Mouse (Mus musculus) hindbrain, embryonic 11.5 days (tissue): ENCODE measurements around the gene Ankle2. TPM values are rescaled to one million over a fixed set of nuclear protein-coding genes. Genes with fewer than 3 reads are reported as not detected.

Source experiments
- ATAC-seq: fragments of 200-750 bp; cut with Nextera tagmentation; 2 replicates; pipeline ENCODE4 v1.8.0; 2017; ENCODE audit warnings: mild to moderate bottlenecking, moderate TSS enrichment, moderate library complexity; ENCODE audit not compliant: low FRiP score
- DNase-seq: peaks from one replicate; pipeline ENCODE4 v3.0.0-alpha.2; 2015; ENCODE audit warnings: low spot score
- H3K27ac ChIP-seq: fragments of 300-500 bp; sonication (generic); 2 replicates; pipeline ENCODE4 v1.5.1; 2014; ENCODE audit warnings: mild to moderate bottlenecking, low read depth, low read length
- H3K27me3 ChIP-seq: fragments of 300-500 bp; sonication (generic); 2 replicates; pipeline ENCODE4 v1.6.1; 2014; ENCODE audit warnings: mild to moderate bottlenecking, low read length, moderate library complexity, mixed read lengths; ENCODE audit not compliant: control insufficient read depth, insufficient read depth
- H3K36me3 ChIP-seq: fragments of 300-500 bp; sonication (generic); 2 replicates; pipeline ENCODE4 v1.6.1; 2014; ENCODE audit warnings: mild to moderate bottlenecking, low read length, moderate library complexity, mixed read lengths; ENCODE audit not compliant: control insufficient read depth, insufficient read depth
- H3K4me1 ChIP-seq: fragments of 300-500 bp; sonication (generic); replicated peaks from 2 replicates; pipeline ENCODE4 v1.6.1; 2014; ENCODE audit warnings: low read length, mixed read lengths; ENCODE audit not compliant: control insufficient read depth, insufficient read depth
- H3K4me2 ChIP-seq: fragments of 300-500 bp; sonication (generic); replicated peaks from 2 replicates; pipeline ENCODE4 v1.6.1; 2014; ENCODE audit warnings: mild to moderate bottlenecking, low read depth, low read length
- H3K4me3 ChIP-seq: fragments of 300-500 bp; sonication (generic); 2 replicates; pipeline ENCODE4 v1.5.1; 2014; ENCODE audit warnings: low read depth, low read length
- H3K9ac ChIP-seq: fragments of 300-500 bp; sonication (generic); 2 replicates; pipeline ENCODE4 v1.6.1; 2014; ENCODE audit warnings: low read depth, low read length
- H3K9me3 ChIP-seq: fragments of 300-500 bp; sonication (generic); 2 replicates; pipeline ENCODE4 v1.6.1; 2016; ENCODE audit warnings: low read length; ENCODE audit not compliant: control insufficient read depth
- WGBS: fragments of 180-500 bp; shearing (Covaris S2); extraction: QIAGEN DNeasy Blood & Tissue Kit; methylation state at CpG from one replicate; pipeline ENCODE4 v1.1.7; 2014; 5-methylcytosine and 5-hydroxymethylcytosine counted together
- polyA plus RNA-seq: library from polyadenylated mRNA; unstranded; fragments of >200 nt; fragmentation: Nextera tagmentation; extraction: Ambion mirVana; gene quantifications from 2 replicates; pipeline ENCODE4 v1.2.1, GENCODE M21; 2014

The Ankle2 gene
- polyA plus RNA-seq, 1 experiment from 2014 or later = 46.5 TPM

- H3K36me3 ChIP-seq = no peaks in the 10 kb centered on the region
- no peak overlapping the region for H3K9ac ChIP-seq
- H3K4me3 ChIP-seq = no peak overlapping the region
- no peaks in the 10 kb centered on the region for H3K4me1 ChIP-seq
- H3K27ac ChIP-seq = no peak overlapping the region
- ATAC-seq (no peak), DNase-seq (no peak)
- H3K27me3 ChIP-seq = no peaks in the 10 kb centered on the region
- no peak overlapping the region for H3K4me2 ChIP-seq
- no peaks in the 10 kb centered on the region for H3K9me3 ChIP-seq
- WGBS = 88% methylated on average over 3 of the region's 3 CpGs
Observed at GRCm38 (mm10) chr5:110225056-110225455, 5.7 kb upstream of the Ankle2 start.

DNA sequence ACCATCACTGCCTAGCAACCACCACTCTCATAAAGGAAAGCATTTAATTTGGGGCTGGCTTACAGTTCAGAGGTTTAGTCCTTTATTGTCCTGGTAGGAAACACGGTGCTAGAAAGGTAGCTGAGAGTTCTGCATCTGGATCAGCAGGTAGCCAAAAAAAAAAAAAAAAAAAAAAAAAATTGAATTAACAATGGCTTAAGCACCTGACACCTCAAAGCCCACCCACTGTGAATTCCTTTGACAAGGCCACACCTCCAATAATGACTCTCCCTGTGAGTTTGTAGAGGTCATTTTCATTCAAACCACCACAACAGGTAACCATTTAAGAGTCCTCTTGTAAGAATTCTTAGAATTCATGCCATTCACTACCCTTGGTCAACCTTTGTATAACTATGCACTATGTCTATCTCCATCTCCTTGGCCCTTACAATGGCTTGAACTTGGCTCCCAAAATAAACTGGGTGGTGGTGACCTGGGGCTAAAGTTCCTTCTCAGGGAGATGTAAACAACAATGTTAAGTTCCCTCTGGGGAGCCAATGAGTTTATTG is 3.4 kb upstream of the Ankle2 start:
- Histone ChIP-seq H3K9me3 (no peaks in the 10 kb centered on the region), H3K4me3 (no peak overlapping the region), H3K36me3 (no peaks in the 10 kb centered on the region), H3K9ac (no peak overlapping the region), H3K27ac (no peak overlapping the region), H3K4me2 (no peak overlapping the region), H3K27me3 (no peaks in the 10 kb centered on the region), H3K4me1 (no peaks in the 10 kb centered on the region)
- ATAC-seq = no peak
- WGBS = 26% methylated on average over 1 of the region's 1 CpGs
- no peak for DNase-seq

DNA sequence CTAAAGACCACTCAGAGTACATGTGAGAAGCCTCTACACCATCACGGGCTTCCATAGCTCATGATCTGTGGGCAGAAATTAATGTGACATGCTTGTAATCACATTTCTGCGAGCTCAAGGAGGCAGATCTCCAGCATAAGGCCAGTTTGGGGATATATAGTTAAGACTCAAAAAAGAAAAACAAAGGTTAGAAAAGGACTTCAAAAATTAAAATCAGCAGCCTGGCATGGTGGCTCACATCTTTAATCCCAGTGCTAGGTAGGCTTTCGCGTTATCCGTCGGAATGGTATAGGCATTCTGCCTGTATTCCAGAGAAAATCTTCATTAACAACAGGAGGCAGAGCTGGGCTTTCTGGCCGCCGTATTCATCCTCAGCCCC is 414 bp upstream of the Ankle2 start:
- no peaks in the 10 kb centered on the region for H3K9me3 ChIP-seq
- WGBS = 12% methylated on average over 8 of the region's 8 CpGs
- 0 out of 2 replicates have a peak overlapping the region, but pooled peaks have one; percentile 60 for H3K27ac ChIP-seq
- no peaks in the 10 kb centered on the region for H3K27me3 ChIP-seq
- H3K4me3 ChIP-seq = peak overlapping the region; percentile 95
- ATAC-seq (0 out of 2 replicates have a peak, but pooled peaks have one; percentile 3), DNase-seq (no peak)
- no peaks in the 10 kb centered on the region for H3K4me1 ChIP-seq
- peak overlapping the region; percentile 98 for H3K9ac ChIP-seq
- H3K4me2 ChIP-seq = peak overlapping the region; percentile 61
- 0 out of 2 replicates have a peak, but pooled peaks cover 3% of the 10 kb centered on the region for H3K36me3 ChIP-seq

- no peak for ATAC-seq
- peak overlapping the region; percentile 95 for H3K4me3 ChIP-seq
- no peaks in the 10 kb centered on the region for H3K27me3 ChIP-seq
- DNase-seq = peak; percentile 25
- no peak overlapping the region for H3K27ac ChIP-seq
- H3K4me1 ChIP-seq = no peaks in the 10 kb centered on the region
- 0 out of 2 replicates have a peak, but pooled peaks cover 7% of the 10 kb centered on the region for H3K36me3 ChIP-seq
- H3K9me3 ChIP-seq = no peaks in the 10 kb centered on the region
- H3K4me2 ChIP-seq = peak overlapping the region; percentile 61
- 49% methylated on average over 13 of the region's 13 CpGs for WGBS
- H3K9ac ChIP-seq = peak overlapping the region; percentile 98
Observed at GRCm38 (mm10) chr5:110231638-110232037, 834 bp downstream of the Ankle2 start.

- Histone ChIP-seq H3K27ac (no peak overlapping the region), H3K4me2 (no peak overlapping the region; the same call in 1 of the 2 replicates), H3K9ac (no peak overlapping the region), H3K4me1 (no peaks in the 10 kb centered on the region), H3K9me3 (no peaks in the 10 kb centered on the region), H3K36me3 (peaks cover 7% of the 10 kb centered on the region; the same call in 1 of the 2 replicates), H3K27me3 (no peaks in the 10 kb centered on the region), H3K4me3 (no peak overlapping the region)
- WGBS = 88% methylated on average over 6 of the region's 6 CpGs
- no peak for ATAC-seq
- DNase-seq = no peak
Observed at GRCm38 (mm10) chr5:110232346-110232745, 1.5 kb downstream of the Ankle2 start.

DNA sequence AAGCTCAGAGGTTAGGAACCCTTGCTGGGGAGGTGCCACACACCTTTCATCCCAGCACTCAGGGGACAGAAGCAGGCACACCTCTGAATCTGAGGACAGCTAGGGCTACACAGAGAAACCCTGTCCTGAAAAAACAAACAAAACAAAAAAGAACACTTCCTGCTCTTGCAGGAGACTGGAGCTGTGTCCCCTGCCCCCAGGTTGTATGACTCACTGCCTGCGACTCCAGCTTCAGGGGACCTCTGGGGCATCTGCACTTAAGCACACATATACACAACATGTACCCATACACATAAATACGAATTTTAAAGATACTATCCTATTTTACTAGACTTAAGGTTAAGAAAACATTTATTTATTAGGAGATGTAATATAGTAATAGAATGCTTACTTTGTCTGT is 13.3 kb downstream of the Ankle2 start:
- 84% methylated on average over 2 of the region's 2 CpGs for WGBS
- Histone ChIP-seq H3K27ac (no peak overlapping the region), H3K4me2 (no peak overlapping the region), H3K36me3 (peaks cover 11% of the 10 kb centered on the region), H3K4me3 (no peak overlapping the region), H3K4me1 (no peaks in the 10 kb centered on the region), H3K27me3 (no peaks in the 10 kb centered on the region), H3K9me3 (no peaks in the 10 kb centered on the region), H3K9ac (no peak overlapping the region)
- ATAC-seq (no peak), DNase-seq (no peak)

GRCm38 (mm10) chr5:110266941-110267340 is 36.1 kb downstream of the Ankle2 start:
- H3K9me3 ChIP-seq = no peaks in the 10 kb centered on the region
- H3K9ac ChIP-seq = no peak overlapping the region
- ATAC-seq = no peak
- no peak overlapping the region for H3K27ac ChIP-seq
- H3K4me3 ChIP-seq = no peak overlapping the region
- 92% methylated on average over 4 of the region's 4 CpGs for WGBS
- no peak overlapping the region for H3K4me2 ChIP-seq
- H3K36me3 ChIP-seq = peaks cover 12% of the 10 kb centered on the region; the same call in 1 of the 2 replicates
- H3K4me1 ChIP-seq = no peaks in the 10 kb centered on the region
- DNase-seq = no peak
- no peaks in the 10 kb centered on the region for H3K27me3 ChIP-seq

- ATAC-seq (peak; percentile 92), DNase-seq (peak; percentile 97)
- Histone ChIP-seq H3K27ac (peak within 1 kb of the TSS; percentile 24; the same call in 1 of the 2 replicates), H3K27me3 (no peaks in the 10 kb centered on the region), H3K4me3 (peak within 1 kb of the TSS; percentile 97), H3K9me3 (no peaks in the 10 kb centered on the region), H3K9ac (peak within 1 kb of the TSS; percentile 93), H3K4me1 (no peaks in the 10 kb centered on the region), H3K36me3 (peaks cover 12% of the 10 kb centered on the region; the same call in 1 of the 2 replicates), H3K4me2 (peak within 1 kb of the TSS; percentile 93)
- under 1% methylated on average over 62 of the region's 66 CpGs for WGBS
Observed at GRCm38 (mm10) chr5:110269141-110270101, 38.6 kb downstream of the Ankle2 start, which contains the start of gene Pgam5. TSS of gene Pgam5 (minus strand) at chr5:110269913.
